ENCODE assay signal across 37 mouse cellular contexts in genomic region chr19:4495814-4496213, GRCm38 (mm10). TPM values are rescaled to one million over a fixed set of nuclear protein-coding genes. Genes with fewer than 3 reads are reported as not detected.
"Had no signal": no experiment of that assay in that cellular context is flagged by ENCODE, and none has a peak within 500 bp of the region (broad histone marks: within the 10 kb centered on the region; RNA-seq: fewer than 3 reads in every experiment).

No protein-coding gene starts in this region.

- H3K27me3 ChIP-seq: heart, embryonic 12.5 days; heart, embryonic 13.5 days; heart, embryonic 15.5 days; hindbrain, embryonic 12.5 days; hindbrain, embryonic 13.5 days; hindbrain, embryonic 15.5 days; intestine, embryonic 15.5 days; kidney, embryonic 15.5 days had no signal

- ATAC-seq: hindbrain, embryonic 16.5 days; hindbrain, postnatal 0 days; inflammation-experienced regulatory T-cells, adult 6 months had no signal

- H3K9ac ChIP-seq: heart, embryonic 12.5 days; heart, embryonic 13.5 days; heart, embryonic 15.5 days; hindbrain, embryonic 12.5 days; hindbrain, embryonic 13.5 days; hindbrain, embryonic 14.5 days; hindbrain, embryonic 15.5 days; intestine, embryonic 15.5 days; kidney, embryonic 15.5 days had no signal

- H3K27ac ChIP-seq: heart, embryonic 10.5 days; heart, embryonic 13.5 days; heart, embryonic 15.5 days; hindbrain, embryonic 10.5 days; hindbrain, embryonic 12.5 days; hindbrain, embryonic 13.5 days; hindbrain, embryonic 14.5 days; hindbrain, embryonic 15.5 days; hindbrain, postnatal 0 days; intestine, embryonic 15.5 days; kidney, embryonic 15.5 days; kidney, postnatal 0 days; layer of hippocampus, adult 2 months; left cerebral cortex, adult 2 months had no signal

- H3K36me3 ChIP-seq: heart, embryonic 10.5 days; heart, embryonic 12.5 days; heart, embryonic 13.5 days; heart, embryonic 15.5 days; hindbrain, embryonic 10.5 days; hindbrain, embryonic 12.5 days; hindbrain, embryonic 13.5 days; hindbrain, embryonic 15.5 days; intestine, embryonic 15.5 days; kidney, embryonic 15.5 days had no signal

- H3K4me2 ChIP-seq: heart, embryonic 11.5 days; heart, embryonic 12.5 days; heart, embryonic 13.5 days; heart, embryonic 15.5 days; hindbrain, embryonic 12.5 days; hindbrain, embryonic 13.5 days; hindbrain, embryonic 14.5 days; hindbrain, embryonic 15.5 days; intestine, embryonic 15.5 days; kidney, embryonic 15.5 days had no signal

- H3K9me3 ChIP-seq: heart, embryonic 10.5 days; heart, embryonic 12.5 days; heart, embryonic 13.5 days; heart, embryonic 15.5 days; hindbrain, embryonic 10.5 days; hindbrain, embryonic 12.5 days; hindbrain, embryonic 13.5 days; hindbrain, embryonic 15.5 days; intestine, embryonic 15.5 days; kidney, embryonic 15.5 days had no signal

- DNase-seq: heart, postnatal 10 days; heart, postnatal 14 days; heart, postnatal 36 days; heart, postnatal 4 days; kidney, postnatal 4 days; layer of hippocampus, adult 9-11 months; layer of hippocampus, postnatal 36 days had no signal

- H3K4me3 ChIP-seq: heart, embryonic 10.5 days; heart, embryonic 12.5 days; heart, embryonic 13.5 days; heart, embryonic 15.5 days; hindbrain, embryonic 10.5 days; hindbrain, embryonic 12.5 days; hindbrain, embryonic 13.5 days; hindbrain, embryonic 15.5 days; intestine, embryonic 15.5 days; kidney, embryonic 15.5 days; layer of hippocampus, adult 2 months; left cerebral cortex, adult 2 months had no signal

RNA-seq across cellular contexts. Expression of gene 2010003K11Rik, which starts 2.6 kb away (rescaled TPM):
- total RNA-seq: heart, postnatal 4 days; hematopoietic stem cell, adult 5-6 weeks; hindbrain, postnatal 0 days; layer of hippocampus, adult 18-20 months; layer of hippocampus, adult 2 months; layer of hippocampus, adult 8-10 months; layer of hippocampus, postnatal 10 days; layer of hippocampus, postnatal 14 days; layer of hippocampus, postnatal 25 days; layer of hippocampus, postnatal 36 days; left cerebral cortex, adult 18-20 months; left cerebral cortex, adult 2 months had no signal
- polyA plus RNA-seq: heart, embryonic 10.5 days; heart, embryonic 11.5 days; heart, embryonic 12.5 days; heart, embryonic 13.5 days; heart, embryonic 14.5 days; heart, embryonic 15.5 days; heart, postnatal 0 days; hindbrain, embryonic 11.5 days; hindbrain, embryonic 12.5 days; hindbrain, embryonic 13.5 days; hindbrain, embryonic 14.5 days; hindbrain, embryonic 15.5 days; hindbrain, embryonic 16.5 days; inflammation-experienced regulatory T-cells, adult 6 months; intestine, embryonic 14.5 days; kidney, embryonic 14.5 days; kidney, embryonic 15.5 days had no signal

RNA-seq across cellular contexts. Expression of gene Syt12, which starts 18.6 kb away (rescaled TPM):
- total RNA-seq: hematopoietic stem cell, adult 5-6 weeks had no signal
